Mouse (Mus musculus): ENCODE measurements around the gene Rmnd5b. TPM values are rescaled to one million over a fixed set of nuclear protein-coding genes. Genes with fewer than 3 reads are reported as not detected.
"Not testable (repeated sequence)": the region's sequence is repeated elsewhere in the genome, so short reads cannot be mapped to it uniquely, and the experiment has no call there.

Rmnd5b gene
- polyA plus RNA-seq, 1 experiment from 2014 or later: 40.0 TPM

- Histone ChIP-seq H3K9me3 (replicated peaks; ENCODE audit: control insufficient read depth, low read length) (no peaks in the 10 kb centered on the region), H3K9ac (ENCODE audit: low read length) (peak overlapping the region; percentile 48; the same call in 1 of the 2 replicates), H3K27ac (ENCODE audit: low read length) (no peak overlapping the region), H3K36me3 (ENCODE audit: control insufficient read depth, insufficient read depth, low read length) (peaks cover 7% of the 10 kb centered on the region), H3K4me1 (ENCODE audit: control insufficient read depth, insufficient read depth, low read length) (peaks cover 24% of the 10 kb centered on the region), H3K4me3 (replicated peaks; ENCODE audit: low read length) (peak overlapping the region; percentile 93), H3K4me2 (ENCODE audit: low read depth, low read length) (peak overlapping the region; percentile 86), H3K27me3 (ENCODE audit: control insufficient read depth, insufficient read depth, low read length) (no peaks in the 10 kb centered on the region)
- WGBS: 41% methylated on average over 8 of the region's 8 CpGs
- ATAC-seq (ENCODE audit: insufficient read depth, low FRiP score): peak; percentile 10; the same call in 1 of the 2 replicates
Measured at GRCm38 (mm10) chr11:51618894-51619408, 16.7 kb downstream of the Rmnd5b start.

- H3K4me2 ChIP-seq (ENCODE audit: low read depth, low read length): no peak overlapping the region
- no peak for ATAC-seq (ENCODE audit: insufficient read depth, low FRiP score)
- no peak overlapping the region for H3K4me3 ChIP-seq (replicated peaks; ENCODE audit: low read length)
- peaks cover 2% of the 10 kb centered on the region; the same call in 1 of the 2 replicates for H3K36me3 ChIP-seq (ENCODE audit: control insufficient read depth, insufficient read depth, low read length)
- H3K27ac ChIP-seq (ENCODE audit: low read length): no peak overlapping the region
- no peak overlapping the region for H3K9ac ChIP-seq (ENCODE audit: low read length)
- H3K4me1 ChIP-seq (ENCODE audit: control insufficient read depth, insufficient read depth, low read length): peaks cover 24% of the 10 kb centered on the region
- 2% methylated on average over 4 of the region's 4 CpGs for WGBS
- no peaks in the 10 kb centered on the region for H3K9me3 ChIP-seq (replicated peaks; ENCODE audit: control insufficient read depth, low read length)
- H3K27me3 ChIP-seq (ENCODE audit: control insufficient read depth, insufficient read depth, low read length): no peaks in the 10 kb centered on the region
Measured at GRCm38 (mm10) chr11:51617693-51618092, 18.0 kb downstream of the Rmnd5b start.

DNA sequence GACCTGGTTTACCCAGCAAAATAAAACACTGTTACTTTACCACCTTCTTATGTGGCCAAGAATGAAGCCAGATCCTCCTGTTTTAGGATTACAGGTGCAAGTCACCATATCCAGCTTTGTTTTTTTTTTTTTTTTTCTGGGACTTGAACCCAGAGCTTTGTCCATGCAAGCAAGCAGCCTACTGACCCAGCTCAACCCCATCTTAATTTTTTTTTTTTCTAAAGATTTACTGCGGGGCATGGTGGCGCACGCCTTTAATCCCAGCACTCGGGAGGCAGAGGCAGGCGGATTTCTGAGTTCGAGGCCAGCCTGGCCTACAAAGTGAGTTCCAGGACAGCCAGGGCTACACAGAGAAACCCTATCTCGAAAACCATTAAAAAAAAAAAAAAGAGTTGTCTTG, 19.6 kb downstream of the Rmnd5b start:
- Histone ChIP-seq H3K9ac (ENCODE audit: low read length) (peak overlapping the region; percentile 71), H3K4me1 (ENCODE audit: control insufficient read depth, insufficient read depth, low read length) (peaks cover 22% of the 10 kb centered on the region), H3K4me3 (replicated peaks; ENCODE audit: low read length) (peak overlapping the region; percentile 42), H3K4me2 (ENCODE audit: low read depth, low read length) (peak overlapping the region; percentile 68), H3K27ac (ENCODE audit: low read length) (peak overlapping the region; percentile 97)
- WGBS: 87% methylated on average over 7 of the region's 7 CpGs
- not testable (repeated sequence) for ATAC-seq (ENCODE audit: insufficient read depth, low FRiP score); H3K27me3 ChIP-seq (ENCODE audit: control insufficient read depth, insufficient read depth, low read length); H3K9me3 ChIP-seq (replicated peaks; ENCODE audit: control insufficient read depth, low read length); H3K36me3 ChIP-seq (ENCODE audit: control insufficient read depth, insufficient read depth, low read length)

DNA sequence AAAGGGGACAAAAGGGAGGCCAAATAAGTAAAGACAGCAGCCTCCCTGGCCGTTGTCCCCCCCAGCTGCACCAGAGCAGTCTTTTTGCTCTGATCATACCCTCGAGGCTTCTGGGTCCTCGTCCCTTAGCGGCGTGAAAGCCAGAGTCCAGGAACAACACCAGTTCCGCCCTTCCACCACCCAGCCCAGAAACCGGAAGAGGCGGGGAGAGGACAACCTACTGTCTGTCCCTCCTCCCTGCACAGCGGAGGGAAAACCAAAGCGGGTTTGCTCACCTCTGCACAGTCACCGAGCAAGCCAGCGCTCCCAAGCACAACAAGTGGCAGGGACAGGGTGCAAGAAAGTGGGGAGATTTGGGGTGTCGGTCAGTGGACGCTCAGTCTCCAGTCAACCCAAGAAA, 20.1 kb downstream of the Rmnd5b start:
- peak; percentile 85 for ATAC-seq (ENCODE audit: insufficient read depth, low FRiP score)
- H3K9ac ChIP-seq (ENCODE audit: low read length): peak overlapping the region; percentile 71
- H3K4me1 ChIP-seq (ENCODE audit: control insufficient read depth, insufficient read depth, low read length): peaks cover 17% of the 10 kb centered on the region
- no peaks in the 10 kb centered on the region for H3K9me3 ChIP-seq (replicated peaks; ENCODE audit: control insufficient read depth, low read length)
- H3K4me2 ChIP-seq (ENCODE audit: low read depth, low read length): peak overlapping the region; percentile 68
- no peaks in the 10 kb centered on the region for H3K27me3 ChIP-seq (ENCODE audit: control insufficient read depth, insufficient read depth, low read length)
- 4% methylated on average over 14 of the region's 14 CpGs for WGBS
- H3K4me3 ChIP-seq (replicated peaks; ENCODE audit: low read length): peak overlapping the region; percentile 42
- peak overlapping the region; percentile 97 for H3K27ac ChIP-seq (ENCODE audit: low read length)
- H3K36me3 ChIP-seq (ENCODE audit: control insufficient read depth, insufficient read depth, low read length): no peaks in the 10 kb centered on the region

DNA sequence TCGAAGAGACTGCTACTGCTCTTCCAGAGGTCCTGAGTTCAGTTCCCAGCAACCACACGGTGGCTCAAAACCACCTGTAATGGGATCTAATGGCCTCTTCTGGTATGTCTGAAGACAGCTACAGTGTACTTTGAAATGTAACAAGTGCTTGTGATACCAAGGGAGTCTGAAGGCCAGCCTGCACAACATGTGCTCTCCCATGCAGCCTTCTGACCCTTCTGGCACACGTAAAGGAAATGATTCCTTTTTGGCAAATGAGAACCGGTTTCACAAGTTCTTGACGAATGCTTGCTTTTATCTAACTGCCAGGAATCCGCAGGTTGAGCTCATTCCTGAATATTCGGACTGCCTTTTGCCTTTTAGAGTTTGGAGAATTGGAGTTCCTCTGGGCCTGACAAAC, 20.6 kb downstream of the Rmnd5b start:
- peak; percentile 16; the same call in 1 of the 2 replicates for ATAC-seq (ENCODE audit: insufficient read depth, low FRiP score)
- Histone ChIP-seq H3K4me1 (ENCODE audit: control insufficient read depth, insufficient read depth, low read length) (peaks cover 12% of the 10 kb centered on the region), H3K4me3 (replicated peaks; ENCODE audit: low read length) (peak overlapping the region; percentile 42), H3K4me2 (ENCODE audit: low read depth, low read length) (peak overlapping the region; percentile 68), H3K27ac (ENCODE audit: low read length) (peak overlapping the region; percentile 97), H3K9me3 (replicated peaks; ENCODE audit: control insufficient read depth, low read length) (no peaks in the 10 kb centered on the region), H3K27me3 (ENCODE audit: control insufficient read depth, insufficient read depth, low read length) (no peaks in the 10 kb centered on the region), H3K9ac (ENCODE audit: low read length) (peak overlapping the region; percentile 71), H3K36me3 (ENCODE audit: control insufficient read depth, insufficient read depth, low read length) (no peaks in the 10 kb centered on the region)
- WGBS: 20% methylated on average over 7 of the region's 7 CpGs

GRCm38 (mm10) chr11:51614256-51614655, 21.4 kb downstream of the Rmnd5b start:
- H3K4me1 ChIP-seq (ENCODE audit: control insufficient read depth, insufficient read depth, low read length): peaks cover 12% of the 10 kb centered on the region
- ATAC-seq (ENCODE audit: insufficient read depth, low FRiP score): no peak
- no peak overlapping the region for H3K4me3 ChIP-seq (replicated peaks; ENCODE audit: low read length)
- 65% methylated on average over 8 of the region's 8 CpGs for WGBS
- H3K9ac ChIP-seq (ENCODE audit: low read length): peak overlapping the region; percentile 61
- no peaks in the 10 kb centered on the region for H3K36me3 ChIP-seq (ENCODE audit: control insufficient read depth, insufficient read depth, low read length)
- no peaks in the 10 kb centered on the region for H3K27me3 ChIP-seq (ENCODE audit: control insufficient read depth, insufficient read depth, low read length)
- no peak overlapping the region for H3K4me2 ChIP-seq (ENCODE audit: low read depth, low read length)
- H3K27ac ChIP-seq (ENCODE audit: low read length): peak overlapping the region; percentile 97
- H3K9me3 ChIP-seq (replicated peaks; ENCODE audit: control insufficient read depth, low read length): no peaks in the 10 kb centered on the region

- 70% methylated on average over 5 of the region's 5 CpGs for WGBS
- H3K4me2 ChIP-seq (ENCODE audit: low read depth, low read length); H3K4me3 ChIP-seq (replicated peaks; ENCODE audit: low read length); H3K36me3 ChIP-seq (ENCODE audit: control insufficient read depth, insufficient read depth, low read length); H3K27me3 ChIP-seq (ENCODE audit: control insufficient read depth, insufficient read depth, low read length); ATAC-seq (ENCODE audit: insufficient read depth, low FRiP score); H3K9me3 ChIP-seq (replicated peaks; ENCODE audit: control insufficient read depth, low read length); H3K9ac ChIP-seq (ENCODE audit: low read length): not testable (repeated sequence)
- Histone ChIP-seq H3K27ac (ENCODE audit: low read length) (peak overlapping the region; percentile 25; the same call in 1 of the 2 replicates), H3K4me1 (ENCODE audit: control insufficient read depth, insufficient read depth, low read length) (peaks cover 22% of the 10 kb centered on the region)
Measured at GRCm38 (mm10) chr11:51609940-51610339, 25.8 kb downstream of the Rmnd5b start.

DNA sequence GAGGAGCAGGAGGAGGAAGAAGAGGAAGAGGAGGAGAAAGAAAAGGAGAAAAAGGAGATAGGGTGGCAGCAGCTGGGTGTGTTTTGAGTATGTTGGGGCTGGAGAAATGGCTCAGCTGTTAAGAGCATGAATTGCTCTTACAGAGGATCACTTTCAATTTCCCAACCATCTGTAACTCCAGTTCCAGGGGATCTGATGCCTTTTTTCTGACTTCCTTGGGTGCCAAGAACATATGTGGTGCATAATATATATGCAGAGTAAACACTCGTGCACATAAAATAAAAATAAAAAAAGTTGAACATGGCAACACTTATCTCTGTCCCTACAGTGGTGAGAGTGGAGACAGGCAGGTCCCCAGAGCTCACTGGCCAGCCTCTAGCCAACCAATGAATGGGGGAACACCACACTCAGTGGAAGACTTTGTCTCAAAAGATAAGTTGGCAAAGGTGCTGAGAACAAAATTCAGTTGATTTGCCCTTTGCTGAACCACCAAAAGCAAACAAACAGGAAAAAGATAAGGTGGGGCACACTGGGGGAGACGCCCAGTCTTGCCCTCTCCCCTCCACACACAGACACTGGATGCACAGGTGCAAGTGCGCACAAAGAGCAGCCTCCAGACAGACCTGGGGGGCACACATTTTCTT, 26.3 kb downstream of the Rmnd5b start:
- Histone ChIP-seq H3K9me3 (replicated peaks; ENCODE audit: control insufficient read depth, low read length) (no peaks in the 10 kb centered on the region), H3K27ac (ENCODE audit: low read length) (peak overlapping the region; percentile 25; the same call in 1 of the 2 replicates), H3K4me1 (ENCODE audit: control insufficient read depth, insufficient read depth, low read length) (peaks cover 22% of the 10 kb centered on the region), H3K9ac (ENCODE audit: low read length) (no peak overlapping the region), H3K4me2 (ENCODE audit: low read depth, low read length) (no peak overlapping the region), H3K4me3 (replicated peaks; ENCODE audit: low read length) (no peak overlapping the region), H3K36me3 (ENCODE audit: control insufficient read depth, insufficient read depth, low read length) (peaks cover 4% of the 10 kb centered on the region; the same call in 1 of the 2 replicates), H3K27me3 (ENCODE audit: control insufficient read depth, insufficient read depth, low read length) (no peaks in the 10 kb centered on the region)
- ATAC-seq (ENCODE audit: insufficient read depth, low FRiP score): no peak
- WGBS: 58% methylated on average over 3 of the region's 3 CpGs

GRCm38 (mm10) chr11:51607096-51607738, 28.5 kb downstream of the Rmnd5b start:
- 7% methylated on average over 15 of the region's 15 CpGs for WGBS

More at GRCm38 (mm10) chr11:51607096-51607738, 28.5 kb downstream of the Rmnd5b start:
- H3K36me3 ChIP-seq (ENCODE audit: control insufficient read depth, insufficient read depth, low read length): peaks cover 26% of the 10 kb centered on the region
- peak overlapping the region; percentile 90 for H3K27ac ChIP-seq (ENCODE audit: low read length)
- H3K27me3 ChIP-seq (ENCODE audit: control insufficient read depth, insufficient read depth, low read length): no peaks in the 10 kb centered on the region
- no peaks in the 10 kb centered on the region for H3K9me3 ChIP-seq (replicated peaks; ENCODE audit: control insufficient read depth, low read length)
- ATAC-seq (ENCODE audit: insufficient read depth, low FRiP score): peak; percentile 41
- H3K4me3 ChIP-seq (replicated peaks; ENCODE audit: low read length): peak overlapping the region; percentile 93
- peaks cover 30% of the 10 kb centered on the region for H3K4me1 ChIP-seq (ENCODE audit: control insufficient read depth, insufficient read depth, low read length)
- H3K4me2 ChIP-seq (ENCODE audit: low read depth, low read length): peak overlapping the region; percentile 81
- H3K9ac ChIP-seq (ENCODE audit: low read length): peak overlapping the region; percentile 79
